Mouse (Mus musculus) heart, embryonic 10.5 days (tissue): ENCODE data around the gene Trpv6. TPM values are rescaled to one million over a fixed set of nuclear protein-coding genes. Genes with fewer than 3 reads are reported as not detected.

Source experiments
- DNase-seq: peaks from one replicate; pipeline ENCODE4 v3.0.0-alpha.2; 2017; ENCODE audit warnings: low spot score
- H3K27ac ChIP-seq: fragments of 300-500 bp; sonication (generic); 2 replicates; pipeline ENCODE4 v1.5.1; 2016; ENCODE audit warnings: mild to moderate bottlenecking
- H3K27me3 ChIP-seq: fragments of 300-500 bp; sonication (generic); 2 replicates; pipeline ENCODE4 v1.6.1; 2016; ENCODE audit warnings: mild to moderate bottlenecking; ENCODE audit not compliant: poor library complexity, insufficient read depth, severe bottlenecking
- H3K36me3 ChIP-seq: fragments of 300-500 bp; sonication (generic); 2 replicates; pipeline ENCODE4 v1.6.1; 2016; ENCODE audit warnings: mild to moderate bottlenecking, moderate library complexity
- H3K4me1 ChIP-seq: fragments of 300-500 bp; sonication (generic); 2 replicates; pipeline ENCODE4 v1.6.1; 2016; ENCODE audit warnings: mild to moderate bottlenecking
- H3K4me3 ChIP-seq: fragments of 300-500 bp; sonication (generic); 2 replicates; pipeline ENCODE4 v1.5.1; 2016; ENCODE audit warnings: mild to moderate bottlenecking, moderate library complexity
- H3K9me3 ChIP-seq: fragments of 300-500 bp; sonication (generic); 2 replicates; pipeline ENCODE4 v1.6.1; 2016; ENCODE audit warnings: mild to moderate bottlenecking, moderate library complexity
- WGBS: fragments of 180-500 bp; shearing (Covaris S2); methylation state at CpG from one replicate; pipeline ENCODE4 v1.1.7; 2016; 5-methylcytosine and 5-hydroxymethylcytosine counted together
- polyA plus RNA-seq: library from polyadenylated mRNA; unstranded; fragments of >200 nt; fragmentation: Nextera tagmentation; extraction: Ambion mirVana; gene quantifications from 2 replicates; pipeline ENCODE4 v1.2.1, GENCODE M21; 2016

Gene Trpv6
- polyA plus RNA-seq: 0.11 and 0.41 TPM in 2 replicates

DNA sequence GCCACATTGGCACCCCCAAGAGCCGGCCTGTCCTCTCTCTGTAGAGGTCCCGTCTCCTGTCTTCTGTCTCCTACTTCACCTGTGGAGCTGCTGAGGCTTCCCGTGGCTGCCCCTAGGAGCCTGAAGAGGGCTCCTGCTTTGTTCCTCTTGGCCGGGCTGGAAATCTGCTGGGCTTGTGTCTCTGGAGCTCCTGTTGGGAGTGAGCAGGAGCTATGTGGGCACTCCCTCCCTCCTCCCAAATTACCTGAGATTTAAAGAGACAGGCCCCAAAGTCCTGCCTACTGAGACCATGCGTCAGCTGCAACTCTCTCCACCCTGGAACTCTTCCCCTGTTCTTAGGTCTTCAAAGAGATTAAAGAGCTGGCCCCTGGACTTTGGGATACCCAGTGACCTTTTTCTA is at the start of gene Trpv6:
Trpv6 (minus strand) TSS at position 228 of the 400 bp plus-strand sequence.
- no peak within 1 kb of the TSS for H3K4me3 ChIP-seq
- DNase-seq: no peak
- peaks cover 4% of the 10 kb centered on the region; the same call in 1 of the 2 replicates for H3K27me3 ChIP-seq
- H3K36me3 ChIP-seq: no peaks in the 10 kb centered on the region
- H3K4me1 ChIP-seq: no peaks in the 10 kb centered on the region
- H3K9me3 ChIP-seq: no peaks in the 10 kb centered on the region
- 5% methylated on average over 5 of the region's 5 CpGs for WGBS
- no peak within 1 kb of the TSS for H3K27ac ChIP-seq

DNA sequence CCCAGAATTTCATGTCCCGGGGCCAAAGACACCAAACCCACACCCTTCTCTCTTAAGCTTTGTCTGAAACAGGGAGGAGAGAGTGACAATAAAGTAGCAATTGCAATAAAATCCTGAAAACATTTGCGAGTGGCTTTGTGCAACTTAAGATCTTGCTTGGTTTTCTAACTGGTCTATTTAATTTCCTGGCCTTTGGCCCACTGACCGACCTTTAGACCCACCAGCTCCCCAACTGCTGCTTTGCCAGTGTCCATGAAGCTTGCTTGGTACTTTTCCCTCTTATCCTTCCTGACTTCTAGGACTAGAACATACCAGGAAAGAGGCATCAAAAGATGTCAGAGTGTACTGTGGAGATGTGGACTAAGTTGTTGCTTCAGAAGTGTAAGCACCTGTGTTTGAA is 49.4 kb upstream of the Trpv6 start:
- no peak for DNase-seq
- Histone ChIP-seq H3K27ac (no peak overlapping the region), H3K36me3 (no peaks in the 10 kb centered on the region), H3K4me3 (no peak overlapping the region), H3K4me1 (no peaks in the 10 kb centered on the region), H3K27me3 (no peaks in the 10 kb centered on the region), H3K9me3 (no peaks in the 10 kb centered on the region)
- 83% methylated on average over 3 of the region's 3 CpGs for WGBS

DNA sequence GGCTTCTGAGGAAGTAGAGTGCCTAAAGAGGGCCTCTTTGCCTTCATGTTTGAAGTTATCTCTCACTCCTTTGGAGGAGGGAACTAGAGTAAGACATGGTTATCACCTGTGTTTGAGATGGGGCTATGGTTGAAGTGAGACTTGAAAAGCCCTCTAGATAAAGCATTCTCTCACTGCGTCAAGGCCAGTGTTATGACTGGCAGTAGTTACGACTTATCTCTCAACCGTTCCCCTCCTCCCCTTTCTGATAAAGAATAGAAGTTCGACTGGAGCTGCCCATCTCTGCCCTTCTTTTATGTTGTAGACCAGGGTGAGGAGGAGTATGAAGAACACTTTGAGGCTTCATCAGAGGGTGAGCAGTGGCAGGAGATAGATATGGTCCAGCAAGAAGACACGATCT is 48.7 kb upstream of the Trpv6 start:
- 41% methylated on average over 5 of the region's 5 CpGs for WGBS
- Histone ChIP-seq H3K4me3 (no peak overlapping the region), H3K4me1 (no peaks in the 10 kb centered on the region), H3K36me3 (no peaks in the 10 kb centered on the region), H3K27ac (no peak overlapping the region), H3K27me3 (no peaks in the 10 kb centered on the region), H3K9me3 (no peaks in the 10 kb centered on the region)
- no peak for DNase-seq

DNA sequence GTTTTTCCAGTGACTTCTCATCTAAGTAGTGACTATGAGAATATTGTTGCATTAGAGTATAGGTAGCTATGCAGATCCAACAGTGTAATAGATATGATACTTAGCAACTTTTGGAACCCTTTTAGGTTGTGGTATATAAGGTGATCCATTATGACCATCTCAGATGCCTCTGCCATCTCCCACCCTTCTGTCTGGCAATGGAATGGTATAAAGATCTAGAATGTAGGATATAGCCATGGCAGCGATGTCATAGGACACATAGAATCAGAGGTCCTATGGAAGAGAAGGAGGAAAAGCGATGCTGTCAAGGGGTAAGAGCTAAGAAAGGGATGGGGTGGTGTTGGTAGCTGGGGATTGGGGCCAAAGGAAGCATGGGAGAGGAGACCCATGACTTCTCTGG is 47.9 kb upstream of the Trpv6 start, which contains the start of gene Llcfc1:
Llcfc1 (plus strand) TSS at position 301 of the 400 bp plus-strand sequence.
- H3K27me3 ChIP-seq: no peaks in the 10 kb centered on the region
- H3K4me1 ChIP-seq: no peaks in the 10 kb centered on the region
- H3K27ac ChIP-seq: no peak within 1 kb of the TSS
- H3K9me3 ChIP-seq: no peaks in the 10 kb centered on the region
- no peaks in the 10 kb centered on the region for H3K36me3 ChIP-seq
- no peak for DNase-seq
- H3K4me3 ChIP-seq: no peak within 1 kb of the TSS
- WGBS: 82% methylated on average over 2 of the region's 2 CpGs

DNA sequence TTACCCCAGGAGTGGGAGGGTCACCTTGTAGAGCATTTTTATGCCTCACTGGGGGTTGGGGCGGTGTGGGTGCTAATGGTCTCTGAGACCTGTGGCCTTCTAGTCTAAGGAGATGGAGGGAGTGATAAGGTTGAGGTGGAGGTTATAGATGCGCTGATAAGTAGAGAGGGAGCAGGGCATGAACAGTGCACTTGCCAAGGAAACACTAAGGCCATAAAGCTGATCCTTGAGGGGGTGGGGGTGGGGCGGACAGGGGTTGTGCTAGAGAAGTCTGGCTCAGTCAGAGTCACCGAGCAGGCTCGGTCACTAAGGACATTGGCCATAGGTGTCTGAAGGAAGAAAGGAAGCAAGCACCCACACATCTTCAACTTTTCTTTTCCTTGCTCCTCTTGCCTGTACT is 45.5 kb upstream of the Trpv6 start:
- no peak for DNase-seq
- H3K36me3 ChIP-seq: no peaks in the 10 kb centered on the region
- no peaks in the 10 kb centered on the region for H3K4me1 ChIP-seq
- no peak overlapping the region for H3K4me3 ChIP-seq
- no peaks in the 10 kb centered on the region for H3K27me3 ChIP-seq
- no peaks in the 10 kb centered on the region for H3K9me3 ChIP-seq
- H3K27ac ChIP-seq: no peak overlapping the region
- WGBS: 86% methylated on average over 5 of the region's 5 CpGs

DNA sequence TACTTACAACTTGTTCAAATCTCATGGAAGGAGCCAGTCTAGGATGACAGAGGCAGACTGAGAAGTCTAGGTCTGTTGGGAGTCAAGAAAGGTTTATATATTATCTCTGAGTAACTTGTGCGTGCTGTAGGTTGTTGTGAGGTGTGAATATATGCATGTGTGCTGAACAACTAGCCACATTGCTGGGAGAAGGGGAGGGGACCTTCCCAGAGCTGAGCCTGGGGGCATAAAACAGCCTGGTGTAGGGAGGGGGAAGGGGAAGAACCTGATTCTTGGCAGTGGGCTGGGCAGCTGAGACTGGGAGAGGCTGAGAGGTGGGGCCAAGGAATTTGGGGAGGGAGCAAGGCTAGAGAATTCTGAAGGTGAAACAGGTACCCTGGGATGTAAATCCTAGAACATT is 44.5 kb upstream of the Trpv6 start, which contains the start of gene Trpv5:
Trpv5 (minus strand) TSS at position 101 of the 400 bp plus-strand sequence.
- Histone ChIP-seq H3K9me3 (no peaks in the 10 kb centered on the region), H3K4me3 (no peak within 1 kb of the TSS), H3K4me1 (no peaks in the 10 kb centered on the region), H3K36me3 (no peaks in the 10 kb centered on the region), H3K27me3 (no peaks in the 10 kb centered on the region), H3K27ac (no peak within 1 kb of the TSS)
- DNase-seq: no peak
- 67% methylated on average over 1 of the region's 1 CpGs for WGBS

DNA sequence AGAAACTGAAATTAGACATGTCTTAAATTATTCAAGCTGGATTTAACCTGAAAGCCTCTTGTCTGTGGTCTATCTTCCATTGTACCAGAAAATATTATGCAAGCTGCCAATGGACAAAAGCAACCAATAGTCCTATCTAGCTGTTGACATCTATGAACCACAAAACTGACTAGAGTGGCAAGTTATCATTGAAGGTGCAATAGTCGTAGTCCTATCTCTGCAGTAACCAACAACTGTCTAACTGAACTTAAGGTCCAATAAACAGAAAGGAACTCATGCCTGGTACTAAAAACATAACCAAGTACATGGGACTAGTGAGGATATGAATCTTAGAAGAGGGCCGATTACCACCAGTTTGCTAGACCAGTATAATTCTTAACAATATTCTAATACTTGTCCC is 40.3 kb upstream of the Trpv6 start:
- DNase-seq: no peak
- 72% methylated on average over 2 of the region's 2 CpGs for WGBS

DNA sequence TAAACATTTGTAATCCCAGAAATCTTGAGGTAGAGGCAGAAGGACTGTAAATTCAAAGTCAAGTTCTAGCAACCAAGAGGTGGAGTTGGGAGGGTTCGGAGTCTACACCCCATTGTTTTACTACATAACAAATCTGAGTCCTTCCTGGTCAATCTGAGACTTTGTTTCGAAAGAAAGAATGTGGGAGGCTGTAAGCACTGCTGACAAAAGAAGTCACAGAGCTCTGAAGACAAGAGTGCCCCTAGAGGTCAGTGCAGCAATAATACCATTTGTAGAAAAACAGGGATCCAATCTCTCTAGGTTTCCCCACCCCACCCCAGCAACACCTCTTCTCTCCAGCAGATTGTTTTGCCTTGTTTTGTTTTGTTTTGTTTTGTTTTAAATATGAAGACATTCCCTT is 26.1 kb upstream of the Trpv6 start:
- WGBS: 31% methylated on average over 2 of the region's 2 CpGs
- no peak for DNase-seq
- Histone ChIP-seq H3K9me3 (no peaks in the 10 kb centered on the region), H3K36me3 (no peaks in the 10 kb centered on the region), H3K4me1 (no peaks in the 10 kb centered on the region), H3K27ac (no peak overlapping the region), H3K27me3 (no peaks in the 10 kb centered on the region), H3K4me3 (no peak overlapping the region)

More for the DNA sequence above, 40.3 kb upstream of the Trpv6 start:
- H3K9me3 ChIP-seq: peaks cover 4% of the 10 kb centered on the region; the same call in 1 of the 2 replicates
- no peak overlapping the region for H3K27ac ChIP-seq
- H3K4me3 ChIP-seq: no peak overlapping the region
- H3K27me3 ChIP-seq: no peaks in the 10 kb centered on the region
- H3K36me3 ChIP-seq: no peaks in the 10 kb centered on the region
- H3K4me1 ChIP-seq: no peaks in the 10 kb centered on the region

DNA sequence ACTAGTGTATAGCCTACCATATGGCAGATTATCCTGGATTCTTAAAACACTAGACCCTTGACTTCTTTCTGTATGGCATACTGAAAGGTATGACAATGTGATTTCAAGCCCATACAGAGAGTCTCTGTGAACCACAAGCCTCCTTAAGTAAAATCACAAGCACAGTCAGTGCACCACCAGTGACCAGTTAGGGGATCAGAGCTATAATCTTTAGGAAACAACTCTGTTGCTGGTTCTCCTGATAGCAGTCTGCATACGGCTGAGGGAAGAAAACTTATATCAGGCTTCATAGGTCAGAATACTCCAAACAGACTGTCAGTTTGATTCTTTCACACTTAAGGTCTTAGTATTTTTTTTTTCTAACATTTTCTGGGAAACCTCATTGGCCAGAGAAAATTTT is 22.3 kb upstream of the Trpv6 start:
- Histone ChIP-seq H3K4me1 (no peaks in the 10 kb centered on the region), H3K27me3 (no peaks in the 10 kb centered on the region), H3K36me3 (no peaks in the 10 kb centered on the region), H3K9me3 (no peaks in the 10 kb centered on the region), H3K27ac (no peak overlapping the region), H3K4me3 (no peak overlapping the region)
- 48% methylated on average over 1 of the region's 1 CpGs for WGBS
- no peak for DNase-seq

DNA sequence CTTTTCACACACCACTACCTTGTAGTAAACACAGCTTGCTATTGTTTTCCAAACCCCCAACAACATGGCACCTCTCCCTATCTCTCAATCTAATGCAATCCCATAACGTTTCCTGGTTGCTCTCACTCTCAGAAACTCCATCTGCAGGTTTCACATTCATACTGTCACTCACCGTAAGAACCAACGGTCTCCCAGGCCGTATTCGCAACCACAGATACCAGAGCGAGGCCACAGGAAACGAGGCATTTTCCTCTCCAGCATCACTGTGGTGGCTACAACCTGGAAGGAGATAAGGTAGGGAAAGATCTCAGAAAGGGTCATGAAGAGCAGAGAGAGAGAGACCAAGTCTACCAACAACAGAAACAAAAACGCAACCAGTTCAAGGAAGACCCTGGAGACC is 18.4 kb upstream of the Trpv6 start:
- WGBS: 71% methylated on average over 8 of the region's 8 CpGs
- Histone ChIP-seq H3K27ac (no peak overlapping the region), H3K9me3 (no peaks in the 10 kb centered on the region), H3K4me1 (no peaks in the 10 kb centered on the region), H3K27me3 (no peaks in the 10 kb centered on the region), H3K4me3 (no peak overlapping the region), H3K36me3 (no peaks in the 10 kb centered on the region)
- DNase-seq: no peak

DNA sequence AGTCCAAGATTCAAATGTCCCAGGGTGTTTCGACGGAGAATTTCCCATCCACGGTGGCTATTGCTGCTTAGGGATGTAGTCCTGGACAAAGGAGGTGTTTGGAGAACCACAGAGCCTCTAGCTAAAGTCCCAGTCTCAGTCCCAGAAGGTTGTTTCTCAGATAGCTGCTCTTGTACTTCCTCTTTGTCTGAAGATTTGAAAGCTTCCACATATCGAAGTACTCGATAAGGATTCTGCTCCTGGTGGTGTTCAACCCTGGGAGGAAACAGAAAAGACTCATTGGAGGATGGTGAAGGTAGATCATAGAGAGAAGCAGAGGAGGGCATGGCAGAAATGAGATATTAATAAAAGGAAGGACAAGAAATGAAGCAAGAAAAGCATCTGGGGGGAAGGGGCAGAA is 17.0 kb upstream of the Trpv6 start:
- no peaks in the 10 kb centered on the region for H3K27me3 ChIP-seq
- H3K4me1 ChIP-seq: no peaks in the 10 kb centered on the region
- DNase-seq: no peak
- H3K4me3 ChIP-seq: no peak overlapping the region
- WGBS: 82% methylated on average over 5 of the region's 5 CpGs
- no peak overlapping the region for H3K27ac ChIP-seq
- H3K9me3 ChIP-seq: no peaks in the 10 kb centered on the region
- no peaks in the 10 kb centered on the region for H3K36me3 ChIP-seq

DNA sequence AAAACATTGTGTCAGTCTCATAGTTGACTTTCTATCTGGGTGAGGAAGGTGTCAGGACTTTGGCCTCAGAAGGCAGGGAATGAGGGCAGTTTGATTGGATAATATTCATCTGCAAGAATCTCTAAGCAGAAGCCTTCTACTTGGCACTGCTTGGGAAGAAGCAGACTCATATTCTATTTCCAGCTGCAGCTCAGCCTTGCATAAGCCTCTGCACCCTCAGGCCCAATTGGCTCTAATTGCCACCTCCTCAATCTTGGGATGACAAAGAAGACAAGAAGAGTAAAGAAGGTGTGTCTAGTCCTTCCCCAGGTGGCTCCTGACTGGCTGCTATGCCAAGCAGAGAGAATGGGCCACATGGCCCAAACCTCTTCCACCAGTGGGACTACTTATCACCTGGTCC is 10.5 kb upstream of the Trpv6 start:
- DNase-seq: no peak
- Histone ChIP-seq H3K36me3 (no peaks in the 10 kb centered on the region), H3K27ac (no peak overlapping the region), H3K4me1 (no peaks in the 10 kb centered on the region), H3K9me3 (no peaks in the 10 kb centered on the region), H3K27me3 (no peaks in the 10 kb centered on the region), H3K4me3 (no peak overlapping the region)

DNA sequence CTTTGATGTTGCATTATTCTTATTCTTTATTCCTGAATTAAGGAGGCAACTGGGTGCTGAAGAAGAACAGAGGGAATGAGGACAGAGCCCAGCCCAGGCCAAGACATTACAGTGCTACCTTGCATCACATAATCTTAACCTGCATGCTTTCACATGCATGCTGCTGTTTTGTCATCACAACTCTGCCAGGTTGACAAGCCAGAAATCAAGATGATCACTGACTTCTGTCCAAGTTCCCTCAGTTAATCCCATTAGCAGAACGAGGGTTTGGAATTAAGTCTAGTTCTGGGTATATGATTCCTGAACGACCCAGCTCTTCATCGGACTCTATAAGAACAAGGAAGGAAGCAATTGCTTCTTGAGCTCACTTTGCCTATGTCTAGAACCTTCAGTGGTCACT is 10.0 kb upstream of the Trpv6 start:
- H3K27me3 ChIP-seq: no peaks in the 10 kb centered on the region
- WGBS: 73% methylated on average over 3 of the region's 3 CpGs
- DNase-seq: no peak
- H3K36me3 ChIP-seq: no peaks in the 10 kb centered on the region
- H3K4me1 ChIP-seq: no peaks in the 10 kb centered on the region
- H3K9me3 ChIP-seq: no peaks in the 10 kb centered on the region
- H3K4me3 ChIP-seq: no peak overlapping the region
- no peak overlapping the region for H3K27ac ChIP-seq

DNA sequence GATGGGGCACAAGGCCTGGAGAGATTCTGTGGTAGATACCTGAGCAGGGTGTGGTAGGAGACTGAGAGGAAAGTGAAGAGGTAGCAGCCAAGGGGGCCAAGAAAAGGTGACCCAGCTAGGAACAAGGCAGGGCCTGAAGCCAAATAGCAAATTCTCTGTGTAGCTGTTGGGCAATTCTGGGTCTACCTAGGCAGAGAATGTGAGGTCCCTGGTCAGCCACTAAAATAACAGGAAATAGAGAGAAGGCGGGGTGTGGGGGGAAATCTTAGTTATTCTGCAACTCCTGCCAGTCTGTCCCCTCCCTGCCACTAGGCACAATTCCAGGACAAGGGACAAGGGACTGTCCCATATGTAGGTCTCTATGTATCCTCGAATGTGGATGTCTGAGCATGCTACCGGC is 7.0 kb upstream of the Trpv6 start:
- H3K9me3 ChIP-seq: no peaks in the 10 kb centered on the region
- H3K36me3 ChIP-seq: no peaks in the 10 kb centered on the region
- no peak overlapping the region for H3K27ac ChIP-seq
- no peaks in the 10 kb centered on the region for H3K4me1 ChIP-seq
- WGBS: 79% methylated on average over 3 of the region's 3 CpGs
- no peaks in the 10 kb centered on the region for H3K27me3 ChIP-seq
- DNase-seq: no peak
- H3K4me3 ChIP-seq: no peak overlapping the region
